In genomic region chr3:27477749-27478148, GRCm38 (mm10) we compare ENCODE assay signal across 7 mouse cellular contexts.
DNase-seq lines count a peak whose midpoint lies in the region; ATAC-seq and TF ChIP-seq lines count a peak whose summit lies in the region.
"Not testable (repeated sequence)": the region's sequence is repeated elsewhere in the genome, so short reads cannot be mapped to it uniquely, and the experiment has no call there.

No protein-coding gene starts in this region.

- not testable (repeated sequence) for ATAC-seq in forebrain, embryonic 14.5 days; heart, embryonic 12.5 days (ENCODE audit: insufficient number of reproducible peaks, low FRiP score); intestine, postnatal 0 days; stomach, postnatal 0 days (ENCODE audit: low FRiP score, low TSS enrichment)

- not testable (repeated sequence) for TF ChIP-seq POLR2A in CH12.LX (IDR thresholded peaks at IDR 0.05; ENCODE audit: low read depth, low read length)

- not testable (repeated sequence) for H3K9me3 ChIP-seq in CH12.LX (replicated peaks; ENCODE audit: low read length); forebrain, embryonic 14.5 days (replicated peaks; ENCODE audit: control insufficient read depth, low read length); heart, embryonic 12.5 days (replicated peaks); intestine, postnatal 0 days (ENCODE audit: control insufficient read depth); stomach, postnatal 0 days (ENCODE audit: control insufficient read depth, low read length)

- in situ Hi-C loops in CH12.LX (cut with MboI; ENCODE audit: low pct_ligation_motif_present, low pct_unique_long_range_greater_than_20kb, low sequenced_read_pairs) = not testable (repeated sequence)

- TF ChIP-seq CTCF in CH12.LX (conservative IDR thresholded peaks at IDR 0.05 in 1 of 2, IDR thresholded peaks at IDR 0.05 in 1 of 2; ENCODE audit: low read depth in 2 of 2, low read length in 2 of 2) = peak in 1 of 2 experiments; percentile 65; a peak in 2 of 4 replicates
- peak; percentile 39 for TF ChIP-seq CTCF in intestine, postnatal 0 days (IDR thresholded peaks at IDR 0.05; ENCODE audit: low read depth)
- TF ChIP-seq CTCF in left cerebral cortex, adult 2 months (IDR thresholded peaks at IDR 0.05) = peak; percentile 39
- TF ChIP-seq CTCF in stomach, postnatal 0 days (IDR thresholded peaks at IDR 0.05; ENCODE audit: low read depth) = peak; percentile 52

- not testable (repeated sequence) for H3K27me3 ChIP-seq in CH12.LX (replicated peaks); forebrain, embryonic 14.5 days (replicated peaks; ENCODE audit: control insufficient read depth, insufficient read depth, low read length); heart, embryonic 12.5 days (replicated peaks); intestine, postnatal 0 days (replicated peaks; ENCODE audit: control insufficient read depth, insufficient read depth, low read length); stomach, postnatal 0 days (ENCODE audit: control insufficient read depth, insufficient read depth, low read length)

- not testable (repeated sequence) for TF ChIP-seq EP300 in CH12.LX (IDR thresholded peaks at IDR 0.05; ENCODE audit: low read length); stomach, postnatal 0 days (optimal IDR thresholded peaks at IDR 0.05)

- H3K9ac ChIP-seq in CH12.LX (ENCODE audit: insufficient read depth, low read depth); forebrain, embryonic 14.5 days (ENCODE audit: low read length); heart, embryonic 12.5 days; intestine, postnatal 0 days (ENCODE audit: low read depth, low read length); stomach, postnatal 0 days (ENCODE audit: low read length): not testable (repeated sequence)

- H3K4me2 ChIP-seq in CH12.LX (ENCODE audit: insufficient read depth, low read depth, poor library complexity, severe bottlenecking); forebrain, embryonic 14.5 days (ENCODE audit: low read length); heart, embryonic 12.5 days; intestine, postnatal 0 days (replicated peaks; ENCODE audit: low read depth); stomach, postnatal 0 days (replicated peaks; ENCODE audit: low read depth): not testable (repeated sequence)

- not testable (repeated sequence) for H3K4me3 ChIP-seq in CH12.LX (replicated peaks in 1 of 3; ENCODE audit: low read depth in 2 of 3, low read length in 2 of 3, poor library complexity in 1 of 3); forebrain, embryonic 14.5 days (ENCODE audit: low read depth, low read length); heart, embryonic 12.5 days; intestine, postnatal 0 days (ENCODE audit: low read depth, low read length); left cerebral cortex, adult 2 months; stomach, postnatal 0 days (ENCODE audit: low read depth, low read length)

- 89% methylated on average over 3 of the region's 3 CpGs for WGBS in forebrain, embryonic 14.5 days
- WGBS in heart, embryonic 12.5 days = 69% methylated on average over 3 of the region's 3 CpGs
- 87% methylated on average over 3 of the region's 3 CpGs for WGBS in intestine, postnatal 0 days
- WGBS in stomach, postnatal 0 days = 76% methylated on average over 3 of the region's 3 CpGs

- not testable (repeated sequence) for H3K79me2 ChIP-seq in CH12.LX (replicated peaks; ENCODE audit: control insufficient read depth, extremely low read depth, insufficient read depth, poor library complexity, severe bottlenecking)

- not testable (repeated sequence) for H3K27ac ChIP-seq in CH12.LX (ENCODE audit: insufficient read depth, low read depth); forebrain, embryonic 14.5 days (ENCODE audit: low read depth, low read length); intestine, postnatal 0 days (ENCODE audit: low read depth, low read length); left cerebral cortex, adult 2 months; stomach, postnatal 0 days (replicated peaks)
- peak overlapping the region; percentile 18; the same call in 1 of the 2 replicates for H3K27ac ChIP-seq in heart, embryonic 12.5 days (ENCODE audit: poor library complexity, severe bottlenecking)

- H3K36me3 ChIP-seq in CH12.LX (replicated peaks in 1 of 2; ENCODE audit: control insufficient read depth in 1 of 2, insufficient read depth in 1 of 2, low read length in 1 of 2); forebrain, embryonic 14.5 days (ENCODE audit: control insufficient read depth, insufficient read depth, low read length): not testable (repeated sequence)
- H3K36me3 ChIP-seq in heart, embryonic 12.5 days = peaks cover 61% of the 10 kb centered on the region
- H3K36me3 ChIP-seq in intestine, postnatal 0 days (ENCODE audit: control insufficient read depth, insufficient read depth) = peaks cover 29% of the 10 kb centered on the region; the same call in 1 of the 2 replicates
- peaks cover 13% of the 10 kb centered on the region for H3K36me3 ChIP-seq in stomach, postnatal 0 days (ENCODE audit: control insufficient read depth, insufficient read depth, low read length)

- H3K4me1 ChIP-seq in CH12.LX (ENCODE audit: control insufficient read depth in 1 of 2, insufficient read depth in 2 of 2) = peaks cover 10 to 15% of the 10 kb centered on the region in 2 experiments
- not testable (repeated sequence) for H3K4me1 ChIP-seq in forebrain, embryonic 14.5 days (ENCODE audit: control insufficient read depth, insufficient read depth, low read length); intestine, postnatal 0 days (replicated peaks; ENCODE audit: control insufficient read depth, insufficient read depth, low read length); stomach, postnatal 0 days (replicated peaks; ENCODE audit: control insufficient read depth, insufficient read depth)
- H3K4me1 ChIP-seq in heart, embryonic 12.5 days (replicated peaks) = peaks cover 23% of the 10 kb centered on the region

- dilution Hi-C loops in CH12.LX (cut with MboI; ENCODE audit: extremely low pct_ligation_motif_present, extremely low pct_unique_long_range_greater_than_20kb, low sequenced_read_pairs) = not testable (repeated sequence)

- DNase-seq in CH12.LX (ENCODE audit: extremely low read depth); left cerebral cortex, adult 2 months (ENCODE audit: extremely low spot score in 1 of 2, low spot score in 2 of 2); stomach, postnatal 0 days (ENCODE audit: low spot score): not testable (repeated sequence)
- peak; percentile 22 for DNase-seq in forebrain, embryonic 14.5 days (ENCODE audit: low spot score)
- peak; percentile 19 for DNase-seq in lung, postnatal 25 days (ENCODE audit: low spot score)

- intact Hi-C loops in left cerebral cortex, adult 2 months (cut with DNase I) = loop anchor here (5.0 kb wide), 1 partner anchor 230 kb away; no protein-coding TSS in a partner anchor

- peak; percentile 72 for TF ChIP-seq RAD21 in CH12.LX (IDR thresholded peaks at IDR 0.05; ENCODE audit: low read depth, low read length)

TF ChIP-seq in CH12.LX, 34 proteins besides CTCF, POLR2A, EP300 and RAD21:
- TF ChIP-seq ZNF384 (IDR thresholded peaks at IDR 0.05; ENCODE audit: low read depth, low read length) (peak; percentile 79), SMC3 (IDR thresholded peaks at IDR 0.05; ENCODE audit: low read depth, low read length) (peak; percentile 48)
